Mouse (Mus musculus): Measurements from ENCODE around the gene Ankrd2.

DNA sequence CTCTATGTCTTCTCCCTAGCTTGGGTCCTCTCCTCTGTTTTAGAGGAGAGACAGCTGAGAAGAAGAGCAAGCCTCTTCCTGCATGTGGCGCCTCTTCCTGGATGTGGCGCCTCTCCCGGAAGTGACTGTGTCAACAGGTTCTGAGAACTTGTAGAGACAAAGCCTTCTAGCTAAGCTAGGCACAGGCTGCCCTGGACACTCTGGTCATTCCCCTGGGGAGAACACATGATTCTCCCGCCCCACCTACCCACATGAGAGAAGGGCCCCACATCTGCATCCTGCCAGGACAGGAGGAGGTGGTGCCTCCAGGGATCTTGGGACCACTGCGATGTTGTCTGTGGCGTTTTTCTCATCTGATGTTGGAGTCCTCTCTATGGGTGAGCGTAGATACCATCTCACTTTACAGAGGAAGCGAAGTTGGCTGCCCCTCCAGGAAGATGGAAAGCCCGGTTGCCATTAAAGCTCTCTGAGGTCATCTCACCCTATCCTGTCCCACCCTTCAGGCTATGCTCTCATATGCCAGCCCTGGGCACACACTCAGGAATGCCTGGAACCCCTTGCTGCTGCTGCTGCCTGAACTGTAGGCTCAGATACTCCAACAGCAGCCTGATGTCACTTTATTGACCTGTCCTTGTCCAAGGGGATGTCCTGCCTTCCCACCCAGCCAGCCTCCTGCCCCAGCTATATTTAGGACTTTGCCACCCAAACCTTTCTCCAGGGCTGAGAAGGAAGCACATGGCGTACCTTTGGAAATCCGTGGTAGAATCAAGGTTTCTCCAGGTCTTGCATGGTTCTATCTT, 32.8 kb downstream of the Ankrd2 start:
- TF ChIP-seq GATA1 (IDR thresholded peaks at IDR 0.05; ENCODE audit: low read length) (no peak), TAL1 (IDR thresholded peaks at IDR 0.05; ENCODE audit: low read length) (no peak)
